Mouse (Mus musculus) midbrain, embryonic 14.5 days (tissue): ENCODE data around the gene Cish. TPM values are rescaled to one million over a fixed set of nuclear protein-coding genes. Genes with fewer than 3 reads are reported as not detected.

ENCODE experiments used
- ATAC-seq: fragments of 200-750 bp; cut with Nextera tagmentation; 2 replicates; pipeline ENCODE4 v1.8.0; 2017; ENCODE audit warnings: moderate number of reproducible peaks, moderate library complexity; ENCODE audit not compliant: low FRiP score, low TSS enrichment
- DNase-seq: peaks from one replicate; pipeline ENCODE4 v3.0.0-alpha.2; 2015
- H3K27ac ChIP-seq: fragments of 300-500 bp; sonication (generic); replicated peaks from 2 replicates; pipeline ENCODE4 v1.5.1; 2014; ENCODE audit warnings: mild to moderate bottlenecking, low read depth, low read length, moderate library complexity
- H3K27me3 ChIP-seq: fragments of 300-500 bp; sonication (generic); 2 replicates; pipeline ENCODE4 v1.6.1; 2014; ENCODE audit warnings: low read length, control low read depth, mixed read lengths; ENCODE audit not compliant: control insufficient read depth, insufficient read depth
- H3K36me3 ChIP-seq: fragments of 300-500 bp; sonication (generic); 2 replicates; pipeline ENCODE4 v1.6.1; 2014; ENCODE audit warnings: low read length, control low read depth; ENCODE audit not compliant: control insufficient read depth, insufficient read depth
- H3K4me1 ChIP-seq: fragments of 300-500 bp; sonication (generic); 2 replicates; pipeline ENCODE4 v1.6.1; 2014; ENCODE audit warnings: mild to moderate bottlenecking, antibody characterized with exemption, low read length, control low read depth; ENCODE audit not compliant: control insufficient read depth, insufficient read depth
- H3K4me2 ChIP-seq: fragments of 300-500 bp; sonication (generic); 2 replicates; pipeline ENCODE4 v1.6.1; 2014; ENCODE audit warnings: mild to moderate bottlenecking, low read length, moderate library complexity
- H3K4me3 ChIP-seq: fragments of 300-500 bp; sonication (generic); replicated peaks from 2 replicates; pipeline ENCODE4 v1.5.1; 2014; ENCODE audit warnings: low read depth, low read length
- H3K9ac ChIP-seq: fragments of 300-500 bp; sonication (generic); replicated peaks from 2 replicates; pipeline ENCODE4 v1.6.1; 2014; ENCODE audit warnings: mild to moderate bottlenecking, low read length, moderate library complexity
- H3K9me3 ChIP-seq: fragments of 300-500 bp; sonication (generic); 2 replicates; pipeline ENCODE4 v1.6.1; 2016; ENCODE audit warnings: low read length, control low read depth, mixed read lengths; ENCODE audit not compliant: control insufficient read depth
- WGBS: fragments of 180-500 bp; shearing (Covaris S2); extraction: QIAGEN DNeasy Blood & Tissue Kit; methylation state at CpG from one replicate; pipeline ENCODE4 v1.1.7; 2014; 5-methylcytosine and 5-hydroxymethylcytosine counted together
- polyA plus RNA-seq: library from polyadenylated mRNA; unstranded; fragments of >200 nt; fragmentation: Nextera tagmentation; extraction: Ambion mirVana; gene quantifications from 2 replicates; pipeline ENCODE4 v1.2.1, GENCODE M21; 2014

Gene Cish
- 5.0 and 5.5 TPM in 2 replicates for polyA plus RNA-seq

- peak within 1 kb of the TSS; percentile 66 for H3K9ac ChIP-seq
- H3K4me3 ChIP-seq: peak within 1 kb of the TSS; percentile 71
- ATAC-seq (no peak), DNase-seq (no peak)
- H3K4me2 ChIP-seq: peak within 1 kb of the TSS; percentile 95
- peaks cover 13% of the 10 kb centered on the region for H3K4me1 ChIP-seq
- H3K36me3 ChIP-seq: peaks cover 4% of the 10 kb centered on the region
- H3K9me3 ChIP-seq: no peaks in the 10 kb centered on the region
- H3K27me3 ChIP-seq: no peaks in the 10 kb centered on the region
- H3K27ac ChIP-seq: no peak within 1 kb of the TSS
Measured at GRCm38 (mm10) chr9:107296016-107296040, at the start of gene Cish. Gene Cish (plus strand): TSS chr9:107296026.

- no peaks in the 10 kb centered on the region for H3K9me3 ChIP-seq
- DNase-seq (no peak), ATAC-seq (no peak)
- no peak overlapping the region for H3K27ac ChIP-seq
- no peaks in the 10 kb centered on the region for H3K36me3 ChIP-seq
- WGBS: 67% methylated on average over 4 of the region's 4 CpGs
- no peaks in the 10 kb centered on the region for H3K4me1 ChIP-seq
- no peak overlapping the region for H3K4me3 ChIP-seq
- H3K9ac ChIP-seq: no peak overlapping the region
- no peaks in the 10 kb centered on the region for H3K27me3 ChIP-seq
- H3K4me2 ChIP-seq: no peak overlapping the region
Measured at GRCm38 (mm10) chr9:107246170-107246569, 49.7 kb upstream of the Cish start.

GRCm38 (mm10) chr9:107249154-107249553 is 46.7 kb upstream of the Cish start:
- H3K4me3 ChIP-seq: no peak overlapping the region
- H3K4me1 ChIP-seq: peaks cover 3% of the 10 kb centered on the region; the same call in 1 of the 2 replicates
- H3K27me3 ChIP-seq: no peaks in the 10 kb centered on the region
- ATAC-seq: no peak
- no peak overlapping the region for H3K4me2 ChIP-seq
- no peak overlapping the region for H3K9ac ChIP-seq
- WGBS: 77% methylated on average over 6 of the region's 6 CpGs
- no peaks in the 10 kb centered on the region for H3K36me3 ChIP-seq
- DNase-seq: no peak
- H3K9me3 ChIP-seq: no peaks in the 10 kb centered on the region
- no peak overlapping the region for H3K27ac ChIP-seq

- WGBS: 88% methylated on average over 14 of the region's 14 CpGs
- Histone ChIP-seq H3K4me1 (peaks cover 16% of the 10 kb centered on the region), H3K4me3 (no peak overlapping the region), H3K36me3 (no peaks in the 10 kb centered on the region), H3K9ac (no peak overlapping the region), H3K4me2 (no peak overlapping the region), H3K27ac (no peak overlapping the region), H3K9me3 (no peaks in the 10 kb centered on the region), H3K27me3 (no peaks in the 10 kb centered on the region)
- no peak for ATAC-seq
- no peak for DNase-seq
Measured at GRCm38 (mm10) chr9:107250416-107251337, 45.1 kb upstream of the Cish start.

GRCm38 (mm10) chr9:107252164-107252563 is 43.7 kb upstream of the Cish start:
- ATAC-seq (peak; percentile 78; the same call in 1 of the 2 replicates), DNase-seq (peak; percentile 87)
- Histone ChIP-seq H3K4me2 (no peak overlapping the region), H3K4me1 (peaks cover 18% of the 10 kb centered on the region), H3K36me3 (no peaks in the 10 kb centered on the region), H3K9ac (no peak overlapping the region), H3K27ac (peak overlapping the region; percentile 78), H3K4me3 (no peak overlapping the region), H3K27me3 (no peaks in the 10 kb centered on the region), H3K9me3 (no peaks in the 10 kb centered on the region)
- 18% methylated on average over 5 of the region's 5 CpGs for WGBS

DNA sequence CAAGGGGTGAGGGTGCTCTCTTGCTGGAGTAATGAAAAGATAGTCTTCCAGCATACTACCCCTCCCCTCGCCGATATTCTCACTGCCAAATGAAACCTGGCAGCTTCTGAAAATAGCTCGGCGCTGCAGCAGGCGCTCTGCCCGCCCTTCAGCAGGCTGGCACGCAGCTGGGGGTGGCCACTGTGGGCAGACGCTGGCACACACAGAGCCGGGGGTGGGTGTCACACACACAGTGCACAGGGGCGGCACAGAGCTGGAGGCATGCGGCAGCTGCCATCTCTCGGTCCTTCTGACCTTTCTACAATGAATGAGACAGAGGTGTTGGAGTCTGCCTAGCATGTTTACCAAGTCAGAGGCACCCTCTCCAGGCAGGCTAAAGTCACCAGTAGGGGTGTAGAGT is 41.4 kb upstream of the Cish start:
- H3K9me3 ChIP-seq: no peaks in the 10 kb centered on the region
- WGBS: 75% methylated on average over 12 of the region's 12 CpGs
- H3K36me3 ChIP-seq: no peaks in the 10 kb centered on the region
- H3K27ac ChIP-seq: no peak overlapping the region
- H3K27me3 ChIP-seq: no peaks in the 10 kb centered on the region
- peak; percentile 53 for DNase-seq
- no peak overlapping the region for H3K4me2 ChIP-seq
- H3K9ac ChIP-seq: no peak overlapping the region; the same call in 1 of the 2 replicates
- no peak; the same call in 1 of the 2 replicates for ATAC-seq
- peaks cover 18% of the 10 kb centered on the region for H3K4me1 ChIP-seq
- H3K4me3 ChIP-seq: no peak overlapping the region

GRCm38 (mm10) chr9:107254925-107255324 is 40.9 kb upstream of the Cish start:
- WGBS: 89% methylated on average over 3 of the region's 3 CpGs
- no peak for DNase-seq
- peaks cover 18% of the 10 kb centered on the region for H3K4me1 ChIP-seq

GRCm38 (mm10) chr9:107255596-107255995 is 40.2 kb upstream of the Cish start:
- WGBS: 31% methylated on average over 3 of the region's 3 CpGs
- peaks cover 18% of the 10 kb centered on the region for H3K4me1 ChIP-seq
- H3K27me3 ChIP-seq: no peaks in the 10 kb centered on the region
- H3K9me3 ChIP-seq: no peaks in the 10 kb centered on the region
- H3K9ac ChIP-seq: no peak overlapping the region
- no peaks in the 10 kb centered on the region for H3K36me3 ChIP-seq
- ATAC-seq (no peak), DNase-seq (peak; percentile 59)
- peak overlapping the region; percentile 61 for H3K27ac ChIP-seq
- no peak overlapping the region for H3K4me3 ChIP-seq
- H3K4me2 ChIP-seq: no peak overlapping the region

More at GRCm38 (mm10) chr9:107254925-107255324, 40.9 kb upstream of the Cish start:
- no peak overlapping the region for H3K4me3 ChIP-seq
- H3K9me3 ChIP-seq: no peaks in the 10 kb centered on the region
- H3K9ac ChIP-seq: no peak overlapping the region
- no peak overlapping the region for H3K4me2 ChIP-seq
- no peak for ATAC-seq
- H3K36me3 ChIP-seq: no peaks in the 10 kb centered on the region
- H3K27ac ChIP-seq: 0 out of 2 replicates have a peak overlapping the region, but pooled peaks have one; percentile 61
- H3K27me3 ChIP-seq: no peaks in the 10 kb centered on the region

GRCm38 (mm10) chr9:107259571-107259970 is 36.3 kb upstream of the Cish start:
- Histone ChIP-seq H3K27ac (no peak overlapping the region), H3K27me3 (no peaks in the 10 kb centered on the region), H3K4me2 (no peak overlapping the region), H3K9ac (no peak overlapping the region), H3K9me3 (no peaks in the 10 kb centered on the region), H3K4me3 (no peak overlapping the region), H3K4me1 (peaks cover 13% of the 10 kb centered on the region), H3K36me3 (no peaks in the 10 kb centered on the region)
- ATAC-seq: no peak
- no peak for DNase-seq
- WGBS: 77% methylated on average over 6 of the region's 6 CpGs
